Mouse (Mus musculus): Measurements from ENCODE around the gene Enkd1. TPM values are rescaled to one million over a fixed set of nuclear protein-coding genes. Genes with fewer than 3 reads are reported as not detected.

Gene Enkd1
- total RNA-seq, 2 experiments from 2014 or later = 0.47 to 0.69 TPM

- no peak overlapping the region for H3K4me3 ChIP-seq
- no peak for TF ChIP-seq CTCF (IDR thresholded peaks at IDR 0.05)
- DNase-seq = no peak
- H3K27ac ChIP-seq = peak overlapping the region; percentile 66
- intact Hi-C loops (cut with DNase I) = loop anchor here (2.0 kb wide), 2 partner anchors 74 to 116 kb away; no protein-coding TSS in a partner anchor
These were observed 7.0 kb upstream of the Enkd1 start for GRCm38 (mm10) chr8:105715042-105715441.

- peak overlapping the region; percentile 66; the same call in 1 of the 2 replicates for H3K27ac ChIP-seq
- intact Hi-C loops (cut with DNase I) = loop anchor here (1.0 to 5.0 kb wide), 5 partner anchors 58 to 308 kb away; no protein-coding TSS in a partner anchor
These were observed 6.1 kb upstream of the Enkd1 start for GRCm38 (mm10) chr8:105714139-105714538.

DNA sequence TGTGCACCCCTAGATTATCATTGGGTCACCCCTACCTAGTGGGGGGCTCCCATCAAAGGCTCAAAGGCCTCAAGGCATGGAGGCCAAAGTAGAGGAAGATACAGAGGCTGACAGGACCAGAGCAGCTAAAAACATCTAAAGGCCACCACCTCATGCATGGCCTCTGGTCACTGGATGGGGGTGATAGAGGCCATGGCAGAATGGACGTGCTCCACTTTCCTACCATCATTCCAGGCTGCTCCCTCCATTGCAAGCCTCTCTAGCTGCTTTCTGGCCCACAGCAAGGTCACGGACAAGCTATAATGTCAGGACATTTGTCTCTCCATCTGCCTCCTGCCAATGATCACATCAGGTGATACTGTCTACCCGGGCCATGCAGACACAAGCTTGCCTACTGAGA is 4.3 kb upstream of the Enkd1 start:
- intact Hi-C loops (cut with DNase I) = loop anchor here (5.0 kb wide), 2 partner anchors 60 to 310 kb away; no protein-coding TSS in a partner anchor
- Histone ChIP-seq H3K27ac (no peak overlapping the region), H3K4me3 (no peak overlapping the region)
- no peak for DNase-seq
- no peak for TF ChIP-seq CTCF (IDR thresholded peaks at IDR 0.05)

More at GRCm38 (mm10) chr8:105714139-105714538, 6.1 kb upstream of the Enkd1 start:
- H3K4me3 ChIP-seq = no peak overlapping the region
- peak; percentile 91 for DNase-seq
- TF ChIP-seq CTCF (IDR thresholded peaks at IDR 0.05) = peak; percentile 94

- no peak for TF ChIP-seq CTCF (IDR thresholded peaks at IDR 0.05)
- Histone ChIP-seq H3K27ac (no peak overlapping the region), H3K4me3 (no peak overlapping the region)
- DNase-seq = no peak
- intact Hi-C loops (cut with DNase I) = no loop called here
These were observed 1.3 kb upstream of the Enkd1 start for GRCm38 (mm10) chr8:105709317-105709716.

GRCm38 (mm10) chr8:105708675-105709074 is 665 bp upstream of the Enkd1 start:
- Histone ChIP-seq H3K4me3 (no peak overlapping the region), H3K27ac (no peak overlapping the region)
- no peak for DNase-seq
- intact Hi-C loops (cut with DNase I) = no loop called here
- no peak for TF ChIP-seq CTCF (IDR thresholded peaks at IDR 0.05)

- intact Hi-C loops (cut with DNase I) = no loop called here
- no peak overlapping the region for H3K27ac ChIP-seq
These were observed 1.6 kb downstream of the Enkd1 start for GRCm38 (mm10) chr8:105706426-105706825.

DNA sequence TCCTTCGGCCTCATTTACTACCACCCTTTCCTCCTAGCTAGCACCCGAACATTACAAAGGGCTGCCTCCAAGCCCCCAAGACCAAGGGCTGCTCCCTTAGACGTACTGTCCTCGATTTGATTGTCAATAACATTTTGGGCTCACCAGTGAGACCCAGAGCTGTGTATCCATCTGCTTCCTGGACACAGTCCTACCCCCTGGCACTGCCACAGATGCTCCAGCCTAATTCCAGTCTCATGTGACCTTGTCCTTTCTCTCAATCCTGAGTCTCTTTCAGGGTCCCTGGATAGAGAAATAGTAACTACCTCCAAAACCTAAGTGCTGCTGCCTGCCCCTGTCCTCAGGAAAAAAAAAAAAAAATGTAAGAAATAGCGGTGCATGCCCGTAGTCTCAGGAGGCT is 3.1 kb downstream of the Enkd1 start:
- Histone ChIP-seq H3K4me3 (no peak overlapping the region), H3K27ac (no peak overlapping the region)
- intact Hi-C loops (cut with DNase I) = no loop called here
- no peak for DNase-seq
- no peak for TF ChIP-seq CTCF (IDR thresholded peaks at IDR 0.05)

More at GRCm38 (mm10) chr8:105706426-105706825, 1.6 kb downstream of the Enkd1 start:
- no peak for TF ChIP-seq CTCF (IDR thresholded peaks at IDR 0.05)
- DNase-seq = no peak
- no peak overlapping the region for H3K4me3 ChIP-seq

DNA sequence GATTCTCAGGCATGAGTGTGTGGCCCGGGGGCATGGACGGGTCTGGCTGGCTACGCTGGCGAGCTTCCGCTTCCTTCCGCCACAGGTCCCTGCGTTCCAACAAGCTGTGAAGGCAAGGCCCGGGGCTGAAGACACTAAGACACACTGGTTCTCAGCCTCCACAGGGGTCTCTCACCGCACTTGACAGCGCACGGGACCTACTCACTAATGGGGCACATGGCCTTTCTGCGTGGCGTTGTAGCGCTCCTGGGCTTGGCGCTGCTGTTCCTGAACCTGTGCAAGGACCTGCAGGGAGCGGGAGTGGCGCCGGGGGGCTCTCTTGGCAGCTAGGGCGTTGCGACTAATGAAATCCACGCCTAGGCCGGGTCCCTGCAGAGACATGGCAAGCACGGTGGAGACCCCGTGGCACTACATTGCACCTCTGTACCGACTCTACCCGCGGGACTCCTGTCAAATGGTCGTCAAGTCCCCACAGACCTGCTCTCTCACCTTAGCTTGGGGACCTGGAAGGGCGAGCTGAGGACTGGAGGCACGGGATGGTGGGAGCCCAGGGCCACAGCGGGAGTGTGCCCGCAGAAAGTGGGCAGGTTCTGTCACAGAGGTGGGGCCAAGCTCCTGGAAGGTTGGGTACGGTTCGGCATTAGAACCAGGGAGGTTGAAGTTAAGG is 3.7 kb downstream of the Enkd1 start:
- no peak for DNase-seq
- Histone ChIP-seq H3K4me3 (no peak overlapping the region), H3K27ac (no peak overlapping the region)
- no peak for TF ChIP-seq CTCF (IDR thresholded peaks at IDR 0.05)
- intact Hi-C loops (cut with DNase I) = no loop called here

DNA sequence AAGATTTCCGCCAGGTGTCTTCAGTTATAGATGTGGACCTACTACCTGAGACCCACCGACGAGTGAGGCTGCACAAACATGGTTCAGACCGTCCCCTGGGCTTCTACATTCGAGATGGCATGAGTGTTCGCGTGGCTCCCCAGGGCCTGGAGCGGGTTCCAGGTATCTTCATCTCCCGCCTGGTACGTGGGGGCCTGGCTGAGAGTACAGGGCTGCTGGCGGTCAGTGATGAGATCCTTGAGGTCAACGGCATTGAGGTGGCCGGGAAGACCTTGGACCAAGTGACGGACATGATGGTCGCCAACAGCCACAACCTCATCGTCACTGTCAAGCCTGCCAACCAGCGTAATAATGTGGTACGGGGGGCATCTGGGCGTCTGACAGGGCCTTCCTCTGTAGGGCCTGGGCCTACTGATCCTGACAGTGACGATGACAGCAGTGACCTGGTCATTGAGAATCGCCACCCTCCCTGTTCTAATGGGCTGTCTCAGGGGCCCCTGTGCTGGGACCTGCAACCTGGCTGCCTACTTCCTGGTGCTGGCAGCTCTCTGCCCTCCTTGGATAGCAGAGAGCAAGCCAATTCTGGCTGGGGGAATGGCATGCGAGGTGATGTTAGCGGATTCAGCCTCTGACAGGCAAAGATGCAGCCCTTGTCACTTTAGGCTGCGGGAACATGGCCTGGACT is 5.1 kb downstream of the Enkd1 start:
- Histone ChIP-seq H3K27ac (no peak overlapping the region), H3K4me3 (no peak overlapping the region)
- DNase-seq = no peak
- no peak for TF ChIP-seq CTCF (IDR thresholded peaks at IDR 0.05)
- intact Hi-C loops (cut with DNase I) = no loop called here

- H3K27ac ChIP-seq = peak overlapping the region; percentile 95
- TF ChIP-seq CTCF (IDR thresholded peaks at IDR 0.05) = no peak
- no peak for DNase-seq
- intact Hi-C loops (cut with DNase I) = no loop called here
- peak overlapping the region; percentile 87 for H3K4me3 ChIP-seq
These were observed 6.0 kb downstream of the Enkd1 start for GRCm38 (mm10) chr8:105702001-105702401.

GRCm38 (mm10) chr8:105700966-105701824 is 6.8 kb downstream of the Enkd1 start, which contains the start of the genes Acd and Pard6a:
Gene Acd, minus strand, starts transcription at chr8:105701102.
Gene Pard6a, plus strand, starts transcription at chr8:105701148.
- TF ChIP-seq CTCF (IDR thresholded peaks at IDR 0.05) = no peak
- peak; percentile 97 for DNase-seq
- H3K27ac ChIP-seq = peak within 1 kb of the TSS; percentile 95
- H3K4me3 ChIP-seq = peak within 1 kb of the TSS; percentile 87
- intact Hi-C loops (cut with DNase I) = no loop called here

DNA sequence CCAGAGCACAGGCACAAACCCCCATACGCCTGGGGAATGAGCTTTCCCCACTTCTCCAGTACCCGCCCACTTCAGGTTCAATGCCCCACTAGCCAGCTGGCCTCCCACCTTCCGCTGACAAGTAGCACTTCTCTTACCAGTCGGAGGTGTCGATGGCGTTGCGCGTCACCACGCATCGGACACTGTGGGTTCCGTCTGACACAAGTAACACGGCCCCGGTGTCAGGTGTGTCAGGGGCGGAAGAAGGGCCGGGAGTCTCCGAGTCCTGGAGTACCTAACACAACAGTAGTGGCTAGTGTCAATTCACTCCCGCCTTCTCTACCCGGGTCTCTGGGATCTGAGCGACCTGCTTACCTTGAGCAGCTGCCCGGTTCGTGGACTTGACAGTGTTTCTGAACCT is 7.4 kb downstream of the Enkd1 start:
- Histone ChIP-seq H3K27ac (peak overlapping the region; percentile 95), H3K4me3 (peak overlapping the region; percentile 87)
- no peak for TF ChIP-seq CTCF (IDR thresholded peaks at IDR 0.05)
- intact Hi-C loops (cut with DNase I) = no loop called here
- DNase-seq = peak; percentile 63
